Mouse (Mus musculus) myocyte (in vitro differentiated cells): ENCODE measurements around the gene Ccdc60.

Source experiments
- CEBPB ChIP-seq: IDR thresholded peaks from 2 replicates; pipeline ENCODE4 v1.6.1; 2011; ENCODE audit warnings: mild to moderate bottlenecking, moderate library complexity; ENCODE audit not compliant: poor library complexity, insufficient read depth, severe bottlenecking
- POLR2A ChIP-seq: IDR thresholded peaks from one replicate; pipeline ENCODE4 v1.6.1; 2011; ENCODE audit warnings: low read depth, mild to moderate bottlenecking, control low read depth, moderate library complexity; ENCODE audit not compliant: insufficient read length

DNA sequence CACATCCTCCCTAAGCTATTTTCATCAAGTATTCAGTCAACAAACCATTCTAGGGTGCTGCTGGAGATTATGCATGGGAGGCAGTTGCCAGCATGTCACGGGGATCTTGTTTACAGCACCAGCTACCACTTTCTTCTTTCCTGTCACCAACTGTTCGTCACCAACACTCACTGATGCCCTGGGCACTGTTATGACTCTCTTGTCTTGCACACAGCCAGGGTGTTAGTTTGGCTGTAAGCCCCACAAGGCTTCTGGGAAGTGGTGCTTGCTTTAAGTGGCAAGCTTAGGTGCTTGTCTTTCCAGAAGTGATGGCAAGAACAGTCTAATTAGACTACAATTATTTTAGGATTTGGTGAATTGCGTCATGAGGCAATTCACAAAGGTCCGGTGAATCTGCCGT is 86.1 kb downstream of the Ccdc60 start:
- TF ChIP-seq POLR2A, result no peak
- no peak for TF ChIP-seq CEBPB
